Mouse (Mus musculus): ENCODE measurements around the gene Ndufs7.

- TF ChIP-seq GATA1 (IDR thresholded peaks at IDR 0.05; ENCODE audit: borderline replicate concordance, low read length) (no peak), FLI1 (IDR thresholded peaks at IDR 0.05; ENCODE audit: low read length) (no peak)
Measured at GRCm38 (mm10) chr10:80254331-80255297, 5.7 kb downstream of the Ndufs7 start.

Data from megakaryocyte, embryonic 14.5 days (primary cell).